Mouse (Mus musculus) skeletal muscle tissue, adult 2 months (tissue): ENCODE data around the gene Gm6217.
"Not testable (repeated sequence)": the region's sequence is repeated elsewhere in the genome, so short reads cannot be mapped to it uniquely, and the experiment has no call there.

ENCODE experiments used
- DNase-seq: peaks from one replicate; pipeline ENCODE4 v3.0.0-alpha.2; 2012; ENCODE audit warnings: low read depth, low spot score

Gm6217 gene

DNA sequence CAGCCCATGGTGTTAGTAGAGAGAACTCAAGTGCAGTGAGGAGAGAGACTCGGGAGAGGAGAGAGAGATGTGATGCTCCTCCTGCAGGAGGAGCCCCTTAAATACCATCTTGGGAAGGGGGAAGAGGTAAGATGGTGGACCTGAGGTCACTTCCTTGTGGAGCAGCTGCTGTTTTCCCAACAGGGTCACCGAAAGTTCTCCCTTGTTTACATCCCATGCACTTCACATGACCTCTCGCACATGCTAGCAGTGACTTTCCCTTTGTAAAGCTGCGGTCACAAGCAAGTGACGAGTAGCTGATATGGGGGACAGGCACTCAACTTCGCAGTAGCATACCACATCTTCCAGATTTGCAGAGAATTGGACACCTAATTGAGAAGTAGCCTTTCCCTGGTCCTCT is at the start of gene Gm6217:
Gm6217 (minus strand) TSS at position 74 of the 400 bp plus-strand sequence.
- not testable (repeated sequence) for DNase-seq

- DNase-seq: no peak
Measured at GRCm38 (mm10) chr1:82977840-82978239, 46.6 kb upstream of the Gm6217 start.

- DNase-seq: no peak
Measured at GRCm38 (mm10) chr1:82975750-82976149, 44.6 kb upstream of the Gm6217 start.

- no peak for DNase-seq
Measured at GRCm38 (mm10) chr1:82974342-82974741, 43.1 kb upstream of the Gm6217 start.

- no peak for DNase-seq
Measured at GRCm38 (mm10) chr1:82973901-82974300, 42.7 kb upstream of the Gm6217 start.

DNA sequence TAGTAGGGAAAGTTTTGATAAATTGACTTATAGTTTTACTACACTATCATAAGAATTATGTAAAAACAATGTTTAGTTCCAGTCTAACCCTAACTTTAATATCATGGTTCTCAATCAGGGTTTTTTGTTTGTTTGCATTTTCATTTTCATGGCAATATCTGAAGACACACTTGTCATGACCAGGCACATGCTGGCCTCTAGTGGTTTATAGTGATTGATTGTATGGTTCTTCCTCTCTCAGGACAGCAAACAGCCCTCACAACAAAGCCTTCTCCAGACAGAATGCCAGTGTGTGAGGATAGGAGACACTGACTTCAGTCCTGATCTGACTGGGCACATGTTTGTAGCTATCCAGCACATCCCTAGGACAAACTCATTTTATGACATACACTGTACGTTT is 42.0 kb upstream of the Gm6217 start:
- DNase-seq: no peak

DNA sequence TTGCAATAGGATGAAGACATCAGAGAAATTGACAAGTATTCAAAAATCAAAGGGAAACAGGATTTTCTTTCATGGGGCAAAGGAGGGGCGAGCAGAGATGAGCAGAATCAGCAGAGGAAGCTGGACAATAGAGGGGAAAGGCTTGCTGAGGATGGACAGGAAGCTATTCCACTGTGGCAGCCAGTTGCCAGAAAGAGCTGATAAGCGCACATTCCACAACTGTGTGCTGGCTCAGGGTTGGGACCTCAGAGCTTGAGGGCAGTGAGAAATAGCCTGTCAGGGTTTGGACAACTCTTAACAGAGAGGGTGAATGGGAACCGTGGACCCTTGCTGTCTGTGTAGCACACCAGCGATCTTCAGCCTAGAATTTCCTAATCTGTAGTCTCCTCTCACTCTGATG is 40.8 kb upstream of the Gm6217 start:
- no peak for DNase-seq

DNA sequence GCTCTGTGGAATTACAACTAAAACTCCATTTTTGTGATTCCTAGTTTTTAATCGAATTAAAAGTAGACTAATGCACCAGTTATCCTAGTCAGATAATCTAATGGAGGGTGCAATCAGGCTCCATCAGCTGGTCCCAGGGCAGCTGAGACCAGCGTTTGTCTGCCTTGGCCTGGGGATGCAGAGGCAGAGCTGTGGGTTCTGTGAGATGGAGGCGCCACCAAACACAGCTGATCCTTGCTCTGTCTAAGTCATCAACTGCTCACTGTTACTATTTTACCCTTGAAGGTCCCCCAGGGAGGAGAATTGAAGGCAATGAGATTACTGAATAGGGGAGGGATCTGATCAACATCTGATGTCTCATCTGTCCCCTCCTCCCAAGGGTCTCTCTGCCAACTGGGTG is 35.2 kb upstream of the Gm6217 start:
- DNase-seq: no peak

DNA sequence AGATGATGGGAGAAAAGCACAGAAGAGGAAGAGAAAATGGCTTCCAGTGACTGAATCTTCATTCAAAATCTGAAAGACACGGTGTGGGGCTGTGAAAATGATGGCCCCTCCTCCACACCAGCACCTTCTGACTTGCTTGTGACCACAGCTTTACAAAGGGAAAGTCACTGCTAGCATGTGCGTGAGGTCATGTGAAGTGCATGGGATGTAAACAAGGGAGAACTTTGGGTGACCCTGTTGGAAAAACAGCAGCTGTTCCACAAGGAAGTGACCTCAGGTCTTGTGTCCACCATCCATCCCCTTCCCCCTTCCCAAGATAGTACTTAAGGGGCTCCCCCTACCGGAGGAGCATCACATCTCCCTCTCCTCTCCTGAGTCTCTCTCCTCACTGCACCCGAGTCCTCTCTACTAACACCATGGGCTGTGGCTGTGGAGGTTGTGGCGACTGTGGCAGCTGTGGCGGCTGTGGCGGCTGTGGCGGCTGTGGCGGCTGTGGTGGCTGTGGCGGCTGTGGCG is 28.7 kb upstream of the Gm6217 start, which contains the start of gene Gm47955:
Gm47955 (plus strand) TSS at position 417 of the 516 bp plus-strand sequence.
- no peak for DNase-seq

GRCm38 (mm10) chr1:82955913-82956312 is 24.7 kb upstream of the Gm6217 start, which contains the start of gene Gm7544:
TSS of gene Gm7544 (minus strand) at chr1:82956013.
- not testable (repeated sequence) for DNase-seq

DNA sequence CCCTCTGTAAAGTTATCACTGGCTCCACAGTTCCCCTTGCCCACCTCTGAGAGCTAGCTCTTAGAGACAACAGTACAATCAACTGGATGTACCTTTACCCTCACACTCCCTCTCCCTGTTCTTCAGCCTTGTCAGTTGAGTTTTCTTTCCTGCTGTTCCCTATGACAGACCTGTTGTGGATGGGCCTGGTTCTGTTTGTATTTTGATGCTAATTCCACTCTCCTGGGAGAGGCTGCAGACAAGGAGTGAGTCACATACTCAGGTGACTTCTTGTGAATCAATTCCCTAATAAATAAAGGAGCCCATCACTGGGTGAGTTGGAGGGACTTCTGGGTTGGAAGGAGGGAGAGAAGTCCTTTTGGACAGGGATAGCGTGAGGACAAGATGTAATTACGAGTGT is 17.4 kb upstream of the Gm6217 start:
- no peak for DNase-seq

GRCm38 (mm10) chr1:82946029-82946428 is 14.8 kb upstream of the Gm6217 start:
- DNase-seq: not testable (repeated sequence)

GRCm38 (mm10) chr1:82943295-82943694 is 12.1 kb upstream of the Gm6217 start, which contains the start of gene A030003K21Rik:
TSS of gene A030003K21Rik (minus strand) at chr1:82943388.
- not testable (repeated sequence) for DNase-seq

GRCm38 (mm10) chr1:82942505-82942904 is 11.3 kb upstream of the Gm6217 start:
- not testable (repeated sequence) for DNase-seq

DNA sequence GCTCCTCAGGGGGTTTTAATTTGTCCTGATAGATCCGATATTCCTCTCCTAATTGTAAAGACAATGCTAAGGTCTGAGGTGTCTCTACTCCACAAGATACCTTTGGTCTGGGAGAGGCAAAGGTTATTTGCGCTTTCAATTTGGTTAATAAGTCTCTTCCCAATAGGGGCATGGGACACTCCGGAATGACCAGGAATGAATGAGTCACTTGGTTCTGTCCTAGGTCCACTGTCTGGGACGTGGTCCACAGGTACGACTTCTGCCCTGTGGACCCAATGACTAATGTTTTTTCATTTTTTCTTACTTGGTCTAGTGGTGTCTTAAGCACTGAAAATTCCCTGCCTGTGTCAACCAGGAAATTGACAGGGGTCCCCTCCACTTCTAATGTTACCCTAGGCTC is 7.5 kb upstream of the Gm6217 start:
- DNase-seq: no peak

- DNase-seq: not testable (repeated sequence)
Measured at GRCm38 (mm10) chr1:82930558-82930957, 641 bp downstream of the Gm6217 start.

GRCm38 (mm10) chr1:82924650-82925049 is 6.5 kb downstream of the Gm6217 start, which contains the start of gene A030014E15Rik:
TSS of gene A030014E15Rik (plus strand) at chr1:82924917.
- no peak for DNase-seq

GRCm38 (mm10) chr1:82913434-82913833 is 17.8 kb downstream of the Gm6217 start:
- DNase-seq: not testable (repeated sequence)

GRCm38 (mm10) chr1:82913025-82913424 is 18.2 kb downstream of the Gm6217 start, which contains the start of gene A030005L19Rik:
TSS of gene A030005L19Rik (plus strand) at chr1:82913325.
- DNase-seq: no peak

- no peak for DNase-seq
Measured at GRCm38 (mm10) chr1:82905886-82906285, 25.3 kb downstream of the Gm6217 start.

- no peak for DNase-seq
Measured at GRCm38 (mm10) chr1:82901201-82901600, 30.0 kb downstream of the Gm6217 start.

- no peak for DNase-seq
Measured at GRCm38 (mm10) chr1:82900567-82900966, 30.6 kb downstream of the Gm6217 start.

- DNase-seq: no peak
Measured at GRCm38 (mm10) chr1:82893269-82893668, 37.9 kb downstream of the Gm6217 start.
